Mouse (Mus musculus) limb, embryonic 14.5 days (tissue): ENCODE results near the gene Cog1. TPM values are rescaled to one million over a fixed set of nuclear protein-coding genes. Genes with fewer than 3 reads are reported as not detected.

Source experiments
- ATAC-seq: fragments of 200-750 bp; cut with Nextera tagmentation; 2 replicates; pipeline ENCODE4 v1.8.0; 2017; ENCODE audit warnings: low read depth, moderate number of reproducible peaks, moderate TSS enrichment; ENCODE audit not compliant: low FRiP score
- DNase-seq: peaks from one replicate; pipeline ENCODE4 v3.0.0-alpha.2; 2015; ENCODE audit warnings: low spot score
- H3K27ac ChIP-seq: fragments of 300-500 bp; sonication (generic); replicated peaks from 2 replicates; pipeline ENCODE4 v1.5.1; 2014; ENCODE audit warnings: low read depth, mild to moderate bottlenecking, low read length, moderate library complexity, mixed read lengths
- H3K27me3 ChIP-seq: fragments of 300-500 bp; sonication (generic); 2 replicates; pipeline ENCODE4 v1.6.1; 2014; ENCODE audit warnings: low read length, mixed read lengths; ENCODE audit not compliant: control insufficient read depth, insufficient read depth
- H3K36me3 ChIP-seq: fragments of 300-500 bp; sonication (generic); 2 replicates; pipeline ENCODE4 v1.6.1; 2014; ENCODE audit warnings: mild to moderate bottlenecking, low read length, moderate library complexity, mixed read lengths; ENCODE audit not compliant: control insufficient read depth, insufficient read depth
- H3K4me1 ChIP-seq: fragments of 300-500 bp; sonication (generic); 2 replicates; pipeline ENCODE4 v1.6.1; 2014; ENCODE audit warnings: antibody characterized with exemption, low read length, mixed read lengths; ENCODE audit not compliant: control insufficient read depth, insufficient read depth
- H3K4me2 ChIP-seq: fragments of 300-500 bp; sonication (generic); replicated peaks from 2 replicates; pipeline ENCODE4 v1.6.1; 2014; ENCODE audit warnings: low read depth, mild to moderate bottlenecking, low read length, moderate library complexity; ENCODE audit not compliant: severe bottlenecking
- H3K4me3 ChIP-seq: fragments of 300-500 bp; sonication (generic); replicated peaks from 2 replicates; pipeline ENCODE4 v1.5.1; 2014; ENCODE audit warnings: low read length
- H3K9ac ChIP-seq: fragments of 300-500 bp; sonication (generic); 2 replicates; pipeline ENCODE4 v1.6.1; 2014; ENCODE audit warnings: mild to moderate bottlenecking, low read depth, low read length, moderate library complexity; ENCODE audit not compliant: severe bottlenecking
- H3K9me3 ChIP-seq: fragments of 300-500 bp; sonication (generic); 2 replicates; pipeline ENCODE4 v1.6.1; 2016; ENCODE audit warnings: low read length; ENCODE audit not compliant: control insufficient read depth
- POLR2A ChIP-seq: fragments of 200-500 bp; IDR thresholded peaks from 2 replicates; pipeline ENCODE4 v1.8.0; 2012; ENCODE audit warnings: inconsistent platforms, mild to moderate bottlenecking, moderate library complexity, borderline replicate concordance; ENCODE audit not compliant: insufficient read depth, insufficient read length; ENCODE audit errors: extremely low read depth
- WGBS: fragments of 180-500 bp; shearing (Covaris S2); extraction: QIAGEN DNeasy Blood & Tissue Kit; methylation state at CpG from one replicate; pipeline ENCODE4 v1.1.7; 2014; 5-methylcytosine and 5-hydroxymethylcytosine counted together
- polyA plus RNA-seq, 2 experiments: library from polyadenylated mRNA; depleted of rRNA in 1 of 2; stranded (reverse) in 1 of 2; unstranded in 1 of 2; fragments of >200 nt; fragmentation: Nextera tagmentation in 1 of 2; extraction: Ambion mirVana in 1 of 2; gene quantifications; 2 replicates each; pipeline versions ENCODE4 v1.2.1 to v1.2.3; 2012 to 2014

Cog1 gene
- polyA plus RNA-seq, 2 experiments = 26.7 to 38.8 TPM

GRCm38 (mm10) chr11:113677378-113677777 is 28.4 kb downstream of the Cog1 start:
- ATAC-seq (no peak), DNase-seq (no peak)
- Histone ChIP-seq H3K4me2 (no peak overlapping the region), H3K4me3 (no peak overlapping the region), H3K9ac (no peak overlapping the region), H3K27me3 (no peaks in the 10 kb centered on the region), H3K4me1 (peaks cover 4% of the 10 kb centered on the region), H3K27ac (no peak overlapping the region), H3K36me3 (peaks cover 40% of the 10 kb centered on the region), H3K9me3 (no peaks in the 10 kb centered on the region)
- WGBS = 83% methylated on average over 2 of the region's 2 CpGs
- TF ChIP-seq POLR2A = no peak

- 86% methylated on average over 8 of the region's 8 CpGs for WGBS
- no peaks in the 10 kb centered on the region for H3K27me3 ChIP-seq
- DNase-seq = no peak
- H3K4me3 ChIP-seq = no peak overlapping the region
- no peak for ATAC-seq
- peaks cover 7% of the 10 kb centered on the region for H3K4me1 ChIP-seq
- no peak for TF ChIP-seq POLR2A
- no peak overlapping the region for H3K9ac ChIP-seq
- no peak overlapping the region for H3K4me2 ChIP-seq
- H3K27ac ChIP-seq = no peak overlapping the region
- no peaks in the 10 kb centered on the region for H3K9me3 ChIP-seq
- peaks cover 31% of the 10 kb centered on the region for H3K36me3 ChIP-seq
Observed at GRCm38 (mm10) chr11:113678373-113678772, 29.4 kb downstream of the Cog1 start.

DNA sequence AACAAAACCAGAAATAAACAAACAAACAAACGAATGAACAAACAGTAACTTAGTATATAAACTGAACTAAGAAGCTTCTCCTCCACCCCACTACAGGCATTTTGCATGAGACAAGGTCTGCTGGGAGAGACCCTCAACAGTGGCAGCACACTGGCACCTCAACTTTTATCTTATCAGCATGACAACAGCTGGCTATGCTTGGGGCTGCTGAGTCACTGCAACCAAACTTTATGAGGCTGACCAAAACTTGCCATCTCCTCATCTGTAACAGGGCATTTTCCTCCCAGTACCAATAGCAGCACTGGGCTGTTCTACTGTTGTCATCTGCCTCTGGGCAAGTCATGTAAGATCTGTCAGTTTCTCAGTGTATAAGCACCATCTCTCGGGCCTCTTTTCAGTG is 32.0 kb downstream of the Cog1 start:
- Histone ChIP-seq H3K9ac (no peak overlapping the region), H3K4me3 (no peak overlapping the region), H3K4me1 (peaks cover 14% of the 10 kb centered on the region), H3K36me3 (peaks cover 12% of the 10 kb centered on the region), H3K4me2 (no peak overlapping the region), H3K9me3 (no peaks in the 10 kb centered on the region), H3K27ac (no peak overlapping the region), H3K27me3 (no peaks in the 10 kb centered on the region)
- ATAC-seq = no peak
- 86% methylated on average over 2 of the region's 2 CpGs for WGBS
- DNase-seq = no peak
- TF ChIP-seq POLR2A = no peak

- Histone ChIP-seq H3K36me3 (peaks cover 2% of the 10 kb centered on the region; the same call in 1 of the 2 replicates), H3K9me3 (no peaks in the 10 kb centered on the region), H3K4me1 (peaks cover 14% of the 10 kb centered on the region), H3K4me2 (peak overlapping the region; percentile 78), H3K4me3 (no peak overlapping the region), H3K9ac (no peak overlapping the region), H3K27ac (no peak overlapping the region), H3K27me3 (no peaks in the 10 kb centered on the region)
- DNase-seq (no peak), ATAC-seq (no peak)
- no peak for TF ChIP-seq POLR2A
Observed at GRCm38 (mm10) chr11:113681979-113682378, 33.0 kb downstream of the Cog1 start.

- peaks cover 14% of the 10 kb centered on the region for H3K4me1 ChIP-seq
- H3K27me3 ChIP-seq = no peaks in the 10 kb centered on the region
- H3K4me3 ChIP-seq = peak overlapping the region; percentile 96
- TF ChIP-seq POLR2A = no peak
- H3K4me2 ChIP-seq = peak overlapping the region; percentile 78
- no peaks in the 10 kb centered on the region for H3K9me3 ChIP-seq
- WGBS = 4% methylated on average over 35 of the region's 38 CpGs
- ATAC-seq (peak; percentile 32), DNase-seq (peak; percentile 45)
- peaks cover 6% of the 10 kb centered on the region for H3K36me3 ChIP-seq
- peak overlapping the region; percentile 91 for H3K27ac ChIP-seq
- H3K9ac ChIP-seq = peak overlapping the region; percentile 83
Observed at GRCm38 (mm10) chr11:113682897-113683626, 34.1 kb downstream of the Cog1 start.
